Mouse (Mus musculus): ENCODE results near the gene Nrxn1.

DNA sequence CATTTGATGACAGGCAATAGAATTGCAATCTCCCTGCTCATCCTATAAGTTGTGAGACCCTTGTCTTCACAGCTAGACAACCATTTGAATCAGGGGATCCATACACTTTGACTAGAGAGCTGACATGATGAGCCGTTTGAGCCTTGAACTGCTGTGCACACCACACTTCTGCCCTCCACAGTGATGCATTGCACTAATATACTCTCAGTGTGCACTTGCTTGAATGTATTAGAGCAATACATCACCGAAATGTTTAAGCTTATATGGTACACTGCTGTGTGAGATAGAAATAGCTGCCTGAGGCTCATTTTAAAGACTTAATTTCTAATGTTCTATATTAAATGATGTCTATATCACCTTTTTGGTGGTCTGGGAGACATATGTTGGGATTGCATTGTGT is 430.6 kb downstream of the Nrxn1 start:
- no peak for TF ChIP-seq CTCF (IDR thresholded peaks at IDR 0.05; ENCODE audit: borderline replicate concordance, control insufficient read depth, extremely low read depth, insufficient read depth, low read length, poor library complexity)
- TF ChIP-seq POLR2A (IDR thresholded peaks at IDR 0.05; ENCODE audit: control insufficient read depth, extremely low read depth, insufficient read depth, low read length, poor library complexity) = no peak

Data from thymus, adult 2 months (tissue).